Mouse (Mus musculus) midbrain, embryonic 13.5 days (tissue): Measurements from ENCODE around the gene Fam213b. TPM values are rescaled to one million over a fixed set of nuclear protein-coding genes. Genes with fewer than 3 reads are reported as not detected.

Experiments
- ATAC-seq: fragments of 200-750 bp; cut with Nextera tagmentation; 2 replicates; pipeline ENCODE4 v1.8.0; 2017; ENCODE audit warnings: mild to moderate bottlenecking, moderate TSS enrichment, moderate library complexity
- H3K27ac ChIP-seq: fragments of 300-500 bp; sonication (generic); 2 replicates; pipeline ENCODE4 v1.5.1; 2015; ENCODE audit warnings: inconsistent platforms, mild to moderate bottlenecking, moderate library complexity
- H3K27me3 ChIP-seq: fragments of 300-500 bp; sonication (generic); 2 replicates; pipeline ENCODE4 v1.6.1; 2015; ENCODE audit warnings: mild to moderate bottlenecking, inconsistent platforms
- H3K36me3 ChIP-seq: fragments of 300-500 bp; sonication (generic); 2 replicates; pipeline ENCODE4 v1.6.1; 2015; ENCODE audit warnings: mild to moderate bottlenecking, inconsistent platforms
- H3K4me1 ChIP-seq: fragments of 300-500 bp; sonication (generic); replicated peaks from 2 replicates; pipeline ENCODE4 v1.6.1; 2015; ENCODE audit warnings: inconsistent platforms
- H3K4me2 ChIP-seq: fragments of 300-500 bp; sonication (generic); replicated peaks from 2 replicates; pipeline ENCODE4 v1.6.1; 2015; ENCODE audit warnings: moderate library complexity, mild to moderate bottlenecking, inconsistent platforms
- H3K4me3 ChIP-seq: fragments of 300-500 bp; sonication (generic); replicated peaks from 2 replicates; pipeline ENCODE4 v1.5.1; 2015; ENCODE audit warnings: mild to moderate bottlenecking, inconsistent platforms
- H3K9ac ChIP-seq: fragments of 300-500 bp; sonication (generic); replicated peaks from 2 replicates; pipeline ENCODE4 v1.6.1; 2015; ENCODE audit warnings: mild to moderate bottlenecking, inconsistent platforms
- H3K9me3 ChIP-seq: fragments of 300-500 bp; sonication (generic); 2 replicates; pipeline ENCODE4 v1.6.1; 2016; ENCODE audit warnings: mild to moderate bottlenecking, inconsistent platforms
- WGBS: fragments of 180-500 bp; shearing (Covaris S2); methylation state at CpG from one replicate; pipeline ENCODE4 v1.1.7; 2015; 5-methylcytosine and 5-hydroxymethylcytosine counted together
- polyA plus RNA-seq: library from polyadenylated mRNA; unstranded; fragments of >200 nt; fragmentation: Nextera tagmentation; extraction: Ambion mirVana; gene quantifications from 2 replicates; pipeline ENCODE4 v1.2.1, GENCODE M21; 2015

Gene Fam213b
- polyA plus RNA-seq, 1 experiment from 2014 or later, result 43.4 TPM

- H3K4me2 ChIP-seq, result no peak overlapping the region
- 73% methylated on average over 7 of the region's 7 CpGs for WGBS
- H3K9ac ChIP-seq, result no peak overlapping the region
- no peak overlapping the region for H3K4me3 ChIP-seq
- H3K9me3 ChIP-seq, result no peaks in the 10 kb centered on the region
- peaks cover 14% of the 10 kb centered on the region for H3K4me1 ChIP-seq
- no peak overlapping the region for H3K27ac ChIP-seq
- H3K36me3 ChIP-seq, result no peaks in the 10 kb centered on the region
- H3K27me3 ChIP-seq, result no peaks in the 10 kb centered on the region
- ATAC-seq, result no peak
Measured at GRCm38 (mm10) chr4:154935788-154936187, 36.9 kb upstream of the Fam213b start.

GRCm38 (mm10) chr4:154934800-154935199 lies 35.9 kb upstream of the Fam213b start:
- Histone ChIP-seq H3K27me3 (no peaks in the 10 kb centered on the region), H3K36me3 (no peaks in the 10 kb centered on the region), H3K9ac (no peak overlapping the region), H3K4me1 (peaks cover 14% of the 10 kb centered on the region), H3K4me2 (no peak overlapping the region), H3K4me3 (no peak overlapping the region), H3K9me3 (no peaks in the 10 kb centered on the region), H3K27ac (no peak overlapping the region)
- 85% methylated on average over 2 of the region's 2 CpGs for WGBS
- ATAC-seq, result no peak

- no peak for ATAC-seq
- H3K9ac ChIP-seq, result no peak overlapping the region
- H3K4me1 ChIP-seq, result peaks cover 14% of the 10 kb centered on the region
- no peak overlapping the region for H3K27ac ChIP-seq
- no peak overlapping the region for H3K4me3 ChIP-seq
- WGBS, result 56% methylated on average over 13 of the region's 13 CpGs
- no peaks in the 10 kb centered on the region for H3K27me3 ChIP-seq
- H3K36me3 ChIP-seq, result no peaks in the 10 kb centered on the region
- no peaks in the 10 kb centered on the region for H3K9me3 ChIP-seq
- H3K4me2 ChIP-seq, result no peak overlapping the region
Measured at GRCm38 (mm10) chr4:154933306-154933907, 34.5 kb upstream of the Fam213b start.

GRCm38 (mm10) chr4:154929088-154929660 lies 30.2 kb upstream of the Fam213b start:
- Histone ChIP-seq H3K36me3 (no peaks in the 10 kb centered on the region), H3K9me3 (no peaks in the 10 kb centered on the region), H3K4me3 (no peak overlapping the region), H3K9ac (no peak overlapping the region), H3K4me2 (no peak overlapping the region), H3K27me3 (no peaks in the 10 kb centered on the region), H3K4me1 (peaks cover 7% of the 10 kb centered on the region; the same call in 1 of the 2 replicates), H3K27ac (no peak overlapping the region)
- ATAC-seq, result no peak
- 87% methylated on average over 12 of the region's 12 CpGs for WGBS

- Histone ChIP-seq H3K9ac (no peak within 1 kb of the TSS), H3K9me3 (no peaks in the 10 kb centered on the region), H3K4me1 (peaks cover 5% of the 10 kb centered on the region; the same call in 1 of the 2 replicates), H3K27ac (no peak within 1 kb of the TSS), H3K4me3 (no peak within 1 kb of the TSS), H3K4me2 (no peak within 1 kb of the TSS), H3K36me3 (no peaks in the 10 kb centered on the region), H3K27me3 (no peaks in the 10 kb centered on the region)
- no peak for ATAC-seq
- 59% methylated on average over 12 of the region's 12 CpGs for WGBS
Measured at GRCm38 (mm10) chr4:154928395-154929087, 29.6 kb upstream of the Fam213b start, which contains the start of gene Tnfrsf14. TSS of gene Tnfrsf14 (minus strand) at chr4:154928563.

- Histone ChIP-seq H3K27me3 (no peaks in the 10 kb centered on the region), H3K4me1 (no peaks in the 10 kb centered on the region; the same call in 1 of the 2 replicates), H3K9me3 (no peaks in the 10 kb centered on the region), H3K9ac (no peak overlapping the region), H3K4me2 (no peak overlapping the region), H3K4me3 (no peak overlapping the region), H3K27ac (no peak overlapping the region), H3K36me3 (no peaks in the 10 kb centered on the region)
- WGBS, result 84% methylated on average over 5 of the region's 5 CpGs
- ATAC-seq, result no peak
Measured at GRCm38 (mm10) chr4:154927899-154928337, 29.0 kb upstream of the Fam213b start.

- Histone ChIP-seq H3K9me3 (no peaks in the 10 kb centered on the region), H3K4me2 (no peak overlapping the region), H3K27ac (no peak overlapping the region), H3K4me3 (no peak overlapping the region), H3K4me1 (no peaks in the 10 kb centered on the region; the same call in 1 of the 2 replicates), H3K27me3 (no peaks in the 10 kb centered on the region), H3K9ac (no peak overlapping the region), H3K36me3 (no peaks in the 10 kb centered on the region)
- 77% methylated on average over 9 of the region's 9 CpGs for whole genome bisulfite sequencing
- no peak for ATAC-seq
Measured at GRCm38 (mm10) chr4:154926969-154927898, 28.3 kb upstream of the Fam213b start.

- ATAC-seq, result no peak
- H3K27me3 ChIP-seq, result no peaks in the 10 kb centered on the region
- H3K9ac ChIP-seq, result no peak overlapping the region
- WGBS, result 44% methylated on average over 4 of the region's 4 CpGs
- H3K4me2 ChIP-seq, result no peak overlapping the region
- H3K36me3 ChIP-seq, result no peaks in the 10 kb centered on the region
- no peak overlapping the region for H3K27ac ChIP-seq
- H3K4me3 ChIP-seq, result no peak overlapping the region
- H3K9me3 ChIP-seq, result no peaks in the 10 kb centered on the region
- no peaks in the 10 kb centered on the region; the same call in 1 of the 2 replicates for H3K4me1 ChIP-seq
Measured at GRCm38 (mm10) chr4:154925413-154925812, 26.5 kb upstream of the Fam213b start.

- H3K4me2 ChIP-seq, result no peak overlapping the region
- H3K4me1 ChIP-seq, result no peaks in the 10 kb centered on the region
- ATAC-seq, result no peak
- H3K9me3 ChIP-seq, result no peaks in the 10 kb centered on the region
- no peak overlapping the region for H3K4me3 ChIP-seq
- H3K9ac ChIP-seq, result no peak overlapping the region
- no peaks in the 10 kb centered on the region for H3K27me3 ChIP-seq
- 77% methylated on average over 5 of the region's 5 CpGs for WGBS
- H3K36me3 ChIP-seq, result no peaks in the 10 kb centered on the region
- H3K27ac ChIP-seq, result no peak overlapping the region
Measured at GRCm38 (mm10) chr4:154922931-154923330, 24.0 kb upstream of the Fam213b start.

GRCm38 (mm10) chr4:154922291-154922690 lies 23.4 kb upstream of the Fam213b start:
- 78% methylated on average over 4 of the region's 4 CpGs for WGBS
- H3K4me3 ChIP-seq, result no peak overlapping the region
- H3K9ac ChIP-seq, result no peak overlapping the region
- no peak overlapping the region for H3K4me2 ChIP-seq
- no peaks in the 10 kb centered on the region for H3K9me3 ChIP-seq
- H3K36me3 ChIP-seq, result no peaks in the 10 kb centered on the region
- no peak overlapping the region for H3K27ac ChIP-seq
- H3K27me3 ChIP-seq, result no peaks in the 10 kb centered on the region
- no peaks in the 10 kb centered on the region for H3K4me1 ChIP-seq
- no peak for ATAC-seq

- Histone ChIP-seq H3K27me3 (no peaks in the 10 kb centered on the region), H3K4me2 (no peak overlapping the region), H3K4me3 (no peak overlapping the region), H3K27ac (no peak overlapping the region), H3K9ac (no peak overlapping the region), H3K36me3 (no peaks in the 10 kb centered on the region), H3K9me3 (no peaks in the 10 kb centered on the region), H3K4me1 (no peaks in the 10 kb centered on the region)
- 86% methylated on average over 4 of the region's 4 CpGs for WGBS
- no peak for ATAC-seq
Measured at GRCm38 (mm10) chr4:154916662-154917061, 17.7 kb upstream of the Fam213b start.
